Mouse (Mus musculus) thymus, postnatal 10 days (tissue): ENCODE results near the gene 1700037H04Rik.

Experiments
- DNase-seq, 2 experiments: peaks; one replicate each; pipeline ENCODE4 v3.0.0; 2021; ENCODE audit warnings: low spot score in 2 of 2

Gene 1700037H04Rik

GRCm38 (mm10) chr2:131146193-131147042 lies 13.5 kb downstream of the 1700037H04Rik start:
- no peak for DNase-seq

GRCm38 (mm10) chr2:131145536-131145935 lies 14.3 kb downstream of the 1700037H04Rik start:
- no peak for DNase-seq

GRCm38 (mm10) chr2:131145121-131145520 lies 14.8 kb downstream of the 1700037H04Rik start:
- DNase-seq: no peak

DNA sequence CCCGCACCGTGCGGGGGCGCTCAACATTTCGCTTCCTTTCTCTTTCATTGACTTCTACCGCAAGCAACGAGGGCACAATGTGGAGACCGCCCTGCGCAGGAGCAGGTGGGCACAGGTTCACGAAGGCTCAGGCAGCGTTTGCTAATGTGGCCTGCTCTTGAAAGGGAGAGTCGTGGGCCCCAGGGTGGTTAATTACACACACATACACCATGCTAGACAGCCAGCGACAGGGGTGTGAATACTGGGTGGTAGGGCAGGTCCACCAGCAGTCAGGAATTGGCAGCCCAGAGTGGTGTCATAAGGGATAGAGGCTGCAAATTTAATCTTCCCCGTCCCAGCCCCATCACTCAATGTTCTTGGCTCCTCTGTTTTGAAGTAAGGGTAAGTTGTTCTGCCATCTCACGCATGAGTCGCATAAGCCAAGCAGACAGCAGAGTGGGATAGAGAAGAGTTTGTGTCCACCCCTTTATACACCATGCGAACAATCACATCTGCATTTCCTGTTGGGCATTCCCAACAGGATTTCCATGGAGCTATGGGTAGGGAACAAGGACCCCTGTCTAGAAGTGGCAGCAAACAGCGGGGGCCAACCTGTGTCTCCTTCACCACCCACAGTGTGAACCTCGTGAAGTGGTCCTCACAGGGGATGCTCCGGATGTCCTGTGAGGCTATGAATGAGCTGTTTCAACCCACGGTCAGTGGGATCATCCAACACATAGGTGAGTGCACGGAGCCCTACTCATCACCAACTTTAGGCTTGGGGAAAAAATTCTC lies 16.7 kb downstream of the 1700037H04Rik start:
- DNase-seq: no peak

DNA sequence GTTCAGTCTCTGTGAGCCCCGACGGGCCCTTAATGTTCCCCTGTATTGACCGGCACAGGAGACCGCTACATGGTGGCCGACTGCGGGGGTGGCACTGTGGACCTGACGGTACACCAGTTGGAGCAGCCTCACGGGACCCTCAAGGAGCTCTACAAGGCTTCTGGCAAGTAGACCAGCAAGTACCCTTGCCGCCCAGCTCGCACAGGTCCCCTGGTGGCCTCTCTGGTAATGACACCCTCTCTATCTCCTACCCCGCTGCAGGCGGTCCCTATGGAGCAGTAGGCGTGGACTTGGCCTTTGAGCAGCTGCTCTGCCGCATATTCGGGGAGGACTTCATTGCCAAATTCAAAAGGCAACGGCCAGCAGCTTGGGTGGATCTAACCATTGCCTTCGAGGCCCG lies 17.3 kb downstream of the 1700037H04Rik start:
- peak; percentile 59 to 72 for DNase-seq

GRCm38 (mm10) chr2:131141336-131141986 lies 18.4 kb downstream of the 1700037H04Rik start:
- no peak for DNase-seq

DNA sequence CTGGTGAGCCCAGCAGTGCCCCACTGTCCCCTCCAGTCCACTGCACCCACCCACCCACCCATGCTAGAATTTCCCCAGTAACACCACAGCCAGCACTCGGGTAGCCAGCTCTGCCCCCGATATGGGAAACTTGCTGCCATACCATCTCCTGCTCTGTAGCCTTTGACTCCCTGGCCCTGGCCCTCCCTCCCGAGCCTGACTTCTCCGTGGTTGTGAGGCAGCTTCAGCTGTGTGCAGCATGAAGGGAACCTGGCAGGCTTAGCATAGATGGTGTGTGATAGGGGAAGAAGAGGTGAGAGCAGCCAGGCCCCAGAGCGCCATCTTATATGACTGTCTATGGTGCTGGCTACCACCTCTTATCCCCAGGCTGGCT lies 19.4 kb downstream of the 1700037H04Rik start:
- no peak for DNase-seq

DNA sequence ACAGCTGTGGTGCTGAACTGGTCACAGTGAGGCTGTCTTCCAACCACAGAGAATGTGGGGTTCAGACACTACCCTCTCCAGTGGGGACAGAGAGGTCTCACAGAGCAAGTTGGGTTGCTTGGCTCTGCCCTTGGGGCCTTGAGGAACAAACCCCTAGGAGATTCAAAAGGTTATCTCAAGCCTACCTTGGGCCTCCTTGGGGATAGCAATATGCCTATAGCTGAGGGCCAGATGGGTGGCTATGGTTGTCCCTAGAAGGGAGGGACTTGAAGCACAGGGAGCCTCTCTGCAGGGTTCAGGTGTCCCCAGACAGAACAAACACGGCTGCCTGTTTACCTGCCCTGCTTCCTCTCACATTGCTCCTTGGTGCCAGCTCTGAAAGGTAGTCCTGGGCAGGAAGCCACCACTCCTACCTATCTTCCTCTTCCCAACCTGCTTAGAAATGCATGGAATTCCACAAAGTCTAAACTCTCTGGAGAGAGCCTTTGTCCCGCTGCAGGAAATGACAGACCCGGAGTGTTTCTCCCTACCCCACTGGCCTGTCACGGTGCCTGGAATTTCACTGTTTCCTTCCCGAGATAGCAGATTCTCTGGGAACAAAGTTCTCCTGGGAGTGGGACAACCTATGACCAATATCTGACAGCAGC lies 19.9 kb downstream of the 1700037H04Rik start:
- no peak for DNase-seq

DNA sequence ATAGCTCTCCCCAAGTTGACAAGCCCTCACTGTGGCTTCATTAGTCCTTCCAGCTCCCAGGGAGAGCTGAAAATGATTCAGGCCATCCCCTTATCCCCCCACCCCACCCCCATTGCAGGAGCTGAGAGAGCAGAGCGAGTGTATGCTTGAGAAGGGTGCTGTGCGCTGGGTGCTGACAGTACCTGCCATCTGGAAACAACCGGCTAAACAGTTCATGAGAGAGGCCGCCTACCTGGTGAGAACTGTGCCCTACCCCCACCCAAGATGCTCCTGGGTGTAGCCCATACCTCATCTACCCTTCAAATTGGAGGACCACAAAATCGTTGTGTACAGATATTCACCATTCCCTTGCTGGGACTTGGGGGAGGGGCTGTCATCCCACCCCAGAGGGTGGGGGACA lies 20.6 kb downstream of the 1700037H04Rik start:
- DNase-seq: no peak

DNA sequence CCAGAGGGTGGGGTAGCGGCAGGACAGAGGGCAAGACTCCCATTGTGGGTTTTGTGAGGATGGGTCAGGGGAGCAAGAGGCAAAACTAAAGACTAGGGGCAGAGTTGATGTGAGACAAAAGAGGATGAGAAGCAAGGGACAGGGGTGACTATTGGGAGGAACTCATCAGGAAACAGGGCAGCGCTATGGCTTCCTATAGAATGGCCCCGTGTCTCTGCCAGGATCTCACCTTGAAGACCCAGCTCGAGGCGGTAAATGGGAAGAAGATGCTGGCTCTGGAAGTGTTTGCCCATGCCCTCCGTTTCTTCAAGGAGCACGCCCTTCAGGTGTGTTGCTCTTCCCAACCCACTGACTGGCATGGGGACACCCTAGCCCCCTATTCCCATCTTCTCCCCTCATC lies 21.1 kb downstream of the 1700037H04Rik start:
- DNase-seq: no peak

DNA sequence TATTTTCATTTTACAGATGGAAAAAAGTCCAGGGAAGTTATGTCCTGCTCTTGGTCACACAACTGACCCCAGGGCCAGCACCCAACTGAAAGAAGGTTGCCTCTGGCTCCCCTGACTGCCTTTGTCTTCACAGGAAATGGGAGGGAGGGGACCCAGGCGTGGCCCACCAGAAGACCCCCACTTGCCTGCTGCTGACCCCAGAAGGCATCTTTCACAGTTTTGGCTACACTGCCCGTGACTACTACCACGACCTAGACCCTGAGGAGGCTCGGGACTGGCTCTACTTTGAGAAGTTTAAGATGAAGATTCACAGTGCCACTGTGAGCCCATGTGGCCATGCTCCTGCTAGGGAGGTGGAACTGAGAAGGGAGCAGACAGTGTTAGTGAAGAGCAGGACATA lies 21.6 kb downstream of the 1700037H04Rik start:
- no peak for DNase-seq

GRCm38 (mm10) chr2:131135521-131136139 lies 24.3 kb downstream of the 1700037H04Rik start:
- no peak for DNase-seq

- DNase-seq: no peak
These were observed 25.0 kb downstream of the 1700037H04Rik start for GRCm38 (mm10) chr2:131134826-131135400.

- no peak for DNase-seq
These were observed 25.5 kb downstream of the 1700037H04Rik start for GRCm38 (mm10) chr2:131134381-131134780.

- no peak for DNase-seq
These were observed 26.8 kb downstream of the 1700037H04Rik start, which contains the start of gene Gm11037 for GRCm38 (mm10) chr2:131132930-131133547. Gm11037 (plus strand) TSS chr2:131133497.

- no peak for DNase-seq
These were observed 27.6 kb downstream of the 1700037H04Rik start for GRCm38 (mm10) chr2:131132111-131132888.

DNA sequence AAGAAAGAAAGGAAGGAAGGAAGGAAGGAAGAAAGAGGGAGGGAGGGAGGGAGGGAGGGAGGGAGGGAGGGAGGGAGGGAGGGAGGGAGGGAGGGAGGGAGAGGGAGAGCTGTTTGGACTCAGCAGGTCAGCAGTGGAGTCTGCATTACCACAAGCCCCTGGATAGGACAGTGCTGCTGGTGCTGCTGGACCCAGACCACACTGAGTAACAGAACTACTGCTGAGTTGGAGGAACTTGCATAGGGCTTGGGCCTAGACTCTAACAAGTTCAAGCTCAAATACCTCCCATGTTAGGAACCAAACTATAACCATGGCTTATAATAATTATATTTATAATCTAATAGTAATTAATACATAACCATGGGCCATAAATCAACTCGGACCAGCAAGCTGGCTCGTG lies 29.0 kb downstream of the 1700037H04Rik start:
- DNase-seq: no peak

- DNase-seq: no peak
These were observed 30.0 kb downstream of the 1700037H04Rik start for GRCm38 (mm10) chr2:131129836-131130235.

DNA sequence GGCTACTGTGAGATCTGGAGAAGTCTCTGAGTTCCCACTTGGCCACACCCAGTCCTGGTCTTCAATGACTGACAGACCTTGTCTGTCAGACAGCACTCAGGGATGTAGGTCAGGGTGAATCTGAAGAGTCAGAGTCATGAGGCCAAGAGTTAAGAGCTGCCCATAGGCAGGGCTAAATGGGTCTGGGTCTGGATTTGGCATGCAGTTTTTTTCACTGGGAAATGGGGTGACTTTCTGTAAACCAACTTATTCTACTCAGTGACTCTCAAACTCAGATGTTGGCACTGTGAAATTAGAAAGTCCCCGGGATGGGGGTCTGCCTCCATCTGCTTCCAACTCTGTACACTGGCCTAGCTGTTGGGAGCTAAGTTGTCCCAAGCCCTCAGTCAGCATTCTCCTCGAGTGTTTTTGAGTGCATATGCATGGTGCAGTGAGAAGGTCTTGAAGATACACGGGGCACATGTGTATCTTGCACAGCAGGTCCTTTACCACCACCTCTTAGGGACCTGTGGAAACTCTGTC lies 31.2 kb downstream of the 1700037H04Rik start:
- DNase-seq: no peak

- DNase-seq: no peak
These were observed 31.7 kb downstream of the 1700037H04Rik start for GRCm38 (mm10) chr2:131128211-131128610.
